Mouse (Mus musculus) kidney, postnatal 0 days (tissue): ENCODE results near the gene Lepr. TPM values are rescaled to one million over a fixed set of nuclear protein-coding genes. Genes with fewer than 3 reads are reported as not detected.
A peak's percentile ranks its signal among the peaks of the same experiment; 100 is the strongest.

Source experiments
- ATAC-seq: fragments of 200-750 bp; cut with Nextera tagmentation; replicated peaks from 2 replicates; pipeline ENCODE4 v1.8.0; 2017; ENCODE audit warnings: low read depth, moderate number of reproducible peaks, moderate TSS enrichment, moderate library complexity; ENCODE audit not compliant: low FRiP score
- DNase-seq: peaks from one replicate; pipeline ENCODE4 v3.0.0-alpha.2; 2016; ENCODE audit warnings: low spot score
- H3K27ac ChIP-seq: fragments of 300-500 bp; sonication (generic); 2 replicates; pipeline ENCODE4 v1.5.1; 2014; ENCODE audit warnings: mild to moderate bottlenecking
- H3K27me3 ChIP-seq: fragments of 300-500 bp; sonication (generic); 2 replicates; pipeline ENCODE4 v1.6.1; 2014; ENCODE audit warnings: low read length, mixed read lengths; ENCODE audit not compliant: insufficient read depth
- H3K36me3 ChIP-seq: fragments of 300-500 bp; sonication (generic); 2 replicates; pipeline ENCODE4 v1.6.1; 2014; ENCODE audit warnings: low read length, mixed read lengths; ENCODE audit not compliant: insufficient read depth
- H3K4me1 ChIP-seq: fragments of 300-500 bp; sonication (generic); replicated peaks from 2 replicates; pipeline ENCODE4 v1.6.1; 2014; ENCODE audit warnings: antibody characterized with exemption, low read length, mixed read lengths; ENCODE audit not compliant: insufficient read depth
- H3K4me2 ChIP-seq: fragments of 300-500 bp; sonication (generic); 2 replicates; pipeline ENCODE4 v1.6.1; 2014; ENCODE audit warnings: mild to moderate bottlenecking, low read length, moderate library complexity, mixed read lengths
- H3K4me3 ChIP-seq: fragments of 300-500 bp; sonication (generic); replicated peaks from 2 replicates; pipeline ENCODE4 v1.5.1; 2014; ENCODE audit warnings: low read depth, low read length
- H3K9ac ChIP-seq: fragments of 300-500 bp; sonication (generic); 2 replicates; pipeline ENCODE4 v1.6.1; 2014; ENCODE audit warnings: low read depth, low read length
- H3K9me3 ChIP-seq: fragments of 300-500 bp; sonication (generic); replicated peaks from 2 replicates; pipeline ENCODE4 v1.6.1; 2016; ENCODE audit warnings: low read length, inconsistent platforms, mixed read lengths
- CTCF ChIP-seq: IDR thresholded peaks from 2 replicates; pipeline ENCODE4 v1.5.1; 2016; ENCODE audit warnings: antibody characterized with exemption, low read depth, mild to moderate bottlenecking, moderate library complexity
- WGBS: fragments of 180-500 bp; shearing (Covaris S2); extraction: QIAGEN DNeasy Blood & Tissue Kit; methylation state at CpG from one replicate; pipeline ENCODE4 v1.1.7; 2014; 5-methylcytosine and 5-hydroxymethylcytosine counted together
- polyA plus RNA-seq: library from polyadenylated mRNA; unstranded; fragments of >200 nt; fragmentation: Nextera tagmentation; extraction: Ambion mirVana; gene quantifications from 2 replicates; pipeline ENCODE4 v1.2.1, GENCODE M21; 2015

Gene Lepr
- polyA plus RNA-seq = 7.2 and 7.6 TPM in 2 replicates

- ATAC-seq (no peak), DNase-seq (peak; percentile 35)
- no peak within 1 kb of the TSS for H3K27ac ChIP-seq
Observed at GRCm38 (mm10) chr4:101717367-101718121, at the start of gene Lepr. Gene Lepr, plus strand, starts transcription at chr4:101717404.

GRCm38 (mm10) chr4:101669161-101669560 is 48.0 kb upstream of the Lepr start:
- H3K4me2 ChIP-seq = no peak overlapping the region
- ATAC-seq (no peak), DNase-seq (no peak)
- H3K4me3 ChIP-seq = no peak overlapping the region
- H3K36me3 ChIP-seq = no peaks in the 10 kb centered on the region
- no peak for TF ChIP-seq CTCF
- H3K4me1 ChIP-seq = no peaks in the 10 kb centered on the region
- H3K9me3 ChIP-seq = no peaks in the 10 kb centered on the region
- 65% methylated on average over 5 of the region's 5 CpGs for WGBS
- no peaks in the 10 kb centered on the region for H3K27me3 ChIP-seq
- no peak overlapping the region for H3K27ac ChIP-seq
- H3K9ac ChIP-seq = no peak overlapping the region

More at GRCm38 (mm10) chr4:101717367-101718121, at the start of gene Lepr:
- Histone ChIP-seq H3K9me3 (no peaks in the 10 kb centered on the region), H3K9ac (peak within 1 kb of the TSS; percentile 50; the same call in 1 of the 2 replicates), H3K27me3 (0 out of 2 replicates have a peak, but pooled peaks cover 4% of the 10 kb centered on the region), H3K4me1 (peaks cover 9% of the 10 kb centered on the region; the same call in 1 of the 2 replicates), H3K4me2 (peak within 1 kb of the TSS; percentile 88), H3K36me3 (no peaks in the 10 kb centered on the region), H3K4me3 (peak within 1 kb of the TSS; percentile 53)
- TF ChIP-seq CTCF = no peak
- under 1% methylated on average over 50 of the region's 50 CpGs for WGBS

GRCm38 (mm10) chr4:101669811-101670210 is 47.4 kb upstream of the Lepr start:
- DNase-seq = no peak

GRCm38 (mm10) chr4:101674790-101675189 is 42.4 kb upstream of the Lepr start:
- H3K9ac ChIP-seq = no peak overlapping the region
- H3K4me3 ChIP-seq = no peak overlapping the region
- DNase-seq = peak; percentile 6
- ATAC-seq = peak; percentile 75
- WGBS = 60% methylated on average over 5 of the region's 5 CpGs
- H3K4me2 ChIP-seq = no peak overlapping the region
- H3K9me3 ChIP-seq = no peaks in the 10 kb centered on the region
- H3K36me3 ChIP-seq = no peaks in the 10 kb centered on the region
- no peaks in the 10 kb centered on the region for H3K27me3 ChIP-seq
- no peak overlapping the region for H3K27ac ChIP-seq
- no peak for TF ChIP-seq CTCF
- H3K4me1 ChIP-seq = no peaks in the 10 kb centered on the region

More at GRCm38 (mm10) chr4:101669811-101670210, 47.4 kb upstream of the Lepr start:
- no peak overlapping the region for H3K9ac ChIP-seq
- ATAC-seq = no peak
- no peaks in the 10 kb centered on the region for H3K27me3 ChIP-seq
- WGBS = 66% methylated on average over 5 of the region's 5 CpGs
- no peak overlapping the region for H3K4me3 ChIP-seq
- TF ChIP-seq CTCF = no peak
- no peaks in the 10 kb centered on the region for H3K4me1 ChIP-seq
- H3K9me3 ChIP-seq = no peaks in the 10 kb centered on the region
- no peaks in the 10 kb centered on the region for H3K36me3 ChIP-seq
- H3K27ac ChIP-seq = no peak overlapping the region
- H3K4me2 ChIP-seq = no peak overlapping the region

- ATAC-seq = no peak; the same call in 1 of the 2 replicates
- DNase-seq = peak; percentile 74
Observed at GRCm38 (mm10) chr4:101675726-101676125, 41.5 kb upstream of the Lepr start.

GRCm38 (mm10) chr4:101682620-101683019 is 34.6 kb upstream of the Lepr start:
- Histone ChIP-seq H3K4me1 (no peaks in the 10 kb centered on the region), H3K36me3 (no peaks in the 10 kb centered on the region), H3K9ac (no peak overlapping the region), H3K9me3 (no peaks in the 10 kb centered on the region), H3K27ac (no peak overlapping the region), H3K27me3 (no peaks in the 10 kb centered on the region), H3K4me3 (no peak overlapping the region), H3K4me2 (no peak overlapping the region)
- DNase-seq (no peak), ATAC-seq (no peak)
- TF ChIP-seq CTCF = no peak
- 91% methylated on average over 4 of the region's 4 CpGs for WGBS

More at GRCm38 (mm10) chr4:101675726-101676125, 41.5 kb upstream of the Lepr start:
- no peak overlapping the region for H3K4me2 ChIP-seq
- H3K4me3 ChIP-seq = no peak overlapping the region
- no peak overlapping the region for H3K9ac ChIP-seq
- H3K27ac ChIP-seq = no peak overlapping the region
- WGBS = 40% methylated on average over 4 of the region's 4 CpGs
- no peaks in the 10 kb centered on the region for H3K9me3 ChIP-seq
- no peaks in the 10 kb centered on the region for H3K27me3 ChIP-seq
- no peak for TF ChIP-seq CTCF
- H3K36me3 ChIP-seq = no peaks in the 10 kb centered on the region
- H3K4me1 ChIP-seq = no peaks in the 10 kb centered on the region
